In genomic region chr11:69729063-69729462, GRCm38 (mm10) we compare ENCODE assay signal across 8 mouse cellular contexts. TPM values are rescaled to one million over a fixed set of nuclear protein-coding genes. Genes with fewer than 3 reads are reported as not detected.
DNase-seq lines count a peak whose midpoint lies in the region; ATAC-seq and TF ChIP-seq lines count a peak whose summit lies in the region.

No protein-coding gene starts in this region.

- DNase-seq in layer of hippocampus, adult 11-12 months (ENCODE audit: low spot score), result peak; percentile 42
- no peak for DNase-seq in layer of hippocampus, adult 9-11 months
- peak; percentile 89 for DNase-seq in ES-E14 (ENCODE audit: low read depth, low spot score)
- DNase-seq in adrenal gland, postnatal 25 days, result peak; percentile 65
- DNase-seq in gastrocnemius, adult 2 months, result peak; percentile 66
- peak; percentile 61 to 67 (median 63) for DNase-seq in liver, embryonic 14.5 days (ENCODE audit: low read depth in 3 of 3, low spot score in 3 of 3)
- DNase-seq in spleen, adult 2 months (ENCODE audit: low read depth in 1 of 2, low spot score in 2 of 2), result peak; percentile 47 to 52
- no peak for DNase-seq in ovary, postnatal 36 days (ENCODE audit: low spot score)

- TF ChIP-seq POLR2A in spleen, adult 2 months (IDR thresholded peaks at IDR 0.05; ENCODE audit: low read depth, low read length), result no peak

- TF ChIP-seq EP300 in liver, embryonic 14.5 days (IDR thresholded peaks at IDR 0.05; ENCODE audit: low read depth), result no peak

- H3K4me2 ChIP-seq in liver, embryonic 14.5 days (ENCODE audit: low read depth), result no peak overlapping the region

- no peaks in the 10 kb centered on the region for H3K9me3 ChIP-seq in ES-E14 (ENCODE audit: control insufficient read depth, insufficient read depth, low read depth, low read length)
- H3K9me3 ChIP-seq in liver, embryonic 14.5 days (ENCODE audit: control insufficient read depth, low read length), result peaks cover 3% of the 10 kb centered on the region; the same call in 1 of the 2 replicates

- ATAC-seq in liver, embryonic 14.5 days (ENCODE audit: insufficient read depth), result no peak

- H3K4me3 ChIP-seq in ES-E14 (ENCODE audit: insufficient read depth in 1 of 2, low read depth in 1 of 2, low read length in 2 of 2, poor library complexity in 1 of 2, severe bottlenecking in 1 of 2), result no peak overlapping the region
- no peak overlapping the region for H3K4me3 ChIP-seq in gastrocnemius, adult 2 months
- no peak overlapping the region for H3K4me3 ChIP-seq in liver, embryonic 14.5 days (ENCODE audit: insufficient read depth in 1 of 2, low read depth in 2 of 2, low read length in 2 of 2)
- H3K4me3 ChIP-seq in spleen, adult 2 months (ENCODE audit: extremely low read depth, insufficient read depth, insufficient read length), result no peak overlapping the region

- in situ Hi-C loops in ES-E14 (cut with MboI; ENCODE audit: low sequenced_read_pairs in 2 of 2, unreplicated experiment in 2 of 2), result no loop called here

- 21% methylated on average over 3 of the region's 3 CpGs for WGBS in liver, embryonic 14.5 days (ENCODE audit: insufficient replicate concordance)
- 47% methylated on average over 3 of the region's 3 CpGs for WGBS in spleen, adult 2 months

- TF ChIP-seq CTCF in gastrocnemius, adult 2 months (IDR thresholded peaks at IDR 0.05), result peak; percentile 78
- peak; percentile 81 for TF ChIP-seq CTCF in liver, embryonic 14.5 days (IDR thresholded peaks at IDR 0.05; ENCODE audit: low read depth)
- TF ChIP-seq CTCF in spleen, adult 2 months (IDR thresholded peaks at IDR 0.05; ENCODE audit: extremely low read depth, insufficient read depth, insufficient read length, insufficient replicate concordance), result peak; percentile 38; the same call in 1 of the 2 replicates

- H3K27me3 ChIP-seq in liver, embryonic 14.5 days (ENCODE audit: control insufficient read depth, insufficient read depth, low read length), result no peaks in the 10 kb centered on the region
- no peaks in the 10 kb centered on the region for H3K27me3 ChIP-seq in spleen, adult 2 months (ENCODE audit: control insufficient read depth, insufficient read depth, low read length)

- intact Hi-C loops in gastrocnemius, adult 2 months (cut with DNase I), result no loop called here

- H3K27ac ChIP-seq in ES-E14 (ENCODE audit: insufficient read depth, low read depth, low read length, poor library complexity, severe bottlenecking), result no peak overlapping the region
- H3K27ac ChIP-seq in gastrocnemius, adult 2 months, result no peak overlapping the region
- no peak overlapping the region for H3K27ac ChIP-seq in liver, embryonic 14.5 days
- no peak overlapping the region for H3K27ac ChIP-seq in spleen, adult 2 months (ENCODE audit: insufficient read depth, low read length)

- peaks cover 3% of the 10 kb centered on the region for H3K36me3 ChIP-seq in ES-E14 (ENCODE audit: control insufficient read depth, insufficient read depth, low read length, poor library complexity, severe bottlenecking)
- H3K36me3 ChIP-seq in liver, embryonic 14.5 days (replicated peaks; ENCODE audit: control insufficient read depth, insufficient read depth, low read depth), result peaks cover 8% of the 10 kb centered on the region
- peaks cover 3% of the 10 kb centered on the region for H3K36me3 ChIP-seq in spleen, adult 2 months (ENCODE audit: control insufficient read depth, insufficient read depth, low read length)

- H3K4me1 ChIP-seq in ES-E14 (ENCODE audit: control insufficient read depth in 2 of 2, insufficient read depth in 2 of 2, low read length in 2 of 2, poor library complexity in 1 of 2), result no peaks in the 10 kb centered on the region
- no peaks in the 10 kb centered on the region for H3K4me1 ChIP-seq in liver, embryonic 14.5 days (replicated peaks; ENCODE audit: control insufficient read depth in 2 of 2, insufficient read depth in 2 of 2, low read length in 1 of 2)
- no peaks in the 10 kb centered on the region for H3K4me1 ChIP-seq in spleen, adult 2 months (ENCODE audit: control insufficient read depth, insufficient read depth, insufficient read length)

- H3K9ac ChIP-seq in ES-E14 (ENCODE audit: insufficient read depth, low read depth, low read length, poor library complexity, severe bottlenecking), result no peak overlapping the region
- H3K9ac ChIP-seq in liver, embryonic 14.5 days (replicated peaks), result no peak overlapping the region

TF ChIP-seq in ES-E14, 5 proteins besides CTCF, POLR2A, EP300 and RAD21:
- TF ChIP-seq CHD2 (IDR thresholded peaks at IDR 0.05; ENCODE audit: low read depth, low read length) (no peak), ZNF384 (IDR thresholded peaks at IDR 0.05; ENCODE audit: low read depth, low read length) (0 out of 2 replicates have a peak, but pooled peaks have one; percentile 6), ZC3H11A (IDR thresholded peaks at IDR 0.05; ENCODE audit: borderline replicate concordance, low read depth, low read length) (peak; percentile 61; the same call in 1 of the 2 replicates), HCFC1 (IDR thresholded peaks at IDR 0.05; ENCODE audit: borderline replicate concordance, insufficient read depth, low read length) (no peak), MAFK (IDR thresholded peaks at IDR 0.05; ENCODE audit: insufficient read depth, low read depth, low read length) (no peak)

RNA-seq across cellular contexts. Expression of gene Polr2a, which starts 29.4 kb away (rescaled TPM):
- 71.9 and 74.2 TPM in 2 replicates for total RNA-seq in ES-E14 (2012; rRNA removed)
- total RNA-seq in adrenal gland, postnatal 25 days (2021), result 98.5 and 101 TPM in 2 replicates
- total RNA-seq in gastrocnemius, adult 2 months (2021), result 10 to 100 TPM; 26.9 to 35.4 TPM
- polyA plus RNA-seq in liver, embryonic 14.5 days (2012; rRNA removed), result 14.3 and 16.0 TPM in 2 replicates
- 19.5 and 22.4 TPM in 2 replicates for polyA plus RNA-seq in liver, embryonic 14.5 days (2014; fragmentation: Nextera tagmentation; extraction: Ambion mirVana)
- polyA plus RNA-seq in spleen, adult 2 months (2012; rRNA removed), result 43.8 and 45.4 TPM in 2 replicates

RNA-seq across cellular contexts. Expression of gene Slc35g3, which starts 32.7 kb away (rescaled TPM):
- total RNA-seq in ES-E14 (2012; rRNA removed), result 0.22 and 0.48 TPM in 2 replicates
- total RNA-seq in adrenal gland, postnatal 25 days (2021), result not detected in 2 replicates
- total RNA-seq in gastrocnemius, adult 2 months (2021), result not detected
- polyA plus RNA-seq in liver, embryonic 14.5 days (2012; rRNA removed), result not detected in 2 replicates
- not detected in 2 replicates for polyA plus RNA-seq in liver, embryonic 14.5 days (2014; fragmentation: Nextera tagmentation; extraction: Ambion mirVana)
- not detected in 2 replicates for polyA plus RNA-seq in spleen, adult 2 months (2012; rRNA removed)

RNA-seq across cellular contexts. Expression of gene Tnfsfm13, which starts 33.2 kb away (rescaled TPM):
- 13.7 and 19.9 TPM in 2 replicates for total RNA-seq in ES-E14 (2012; rRNA removed)
- total RNA-seq in adrenal gland, postnatal 25 days (2021), result 3.8 and 4.6 TPM in 2 replicates
- 1 to 10 TPM; 1.2 to 1.9 TPM for total RNA-seq in gastrocnemius, adult 2 months (2021)
- polyA plus RNA-seq in liver, embryonic 14.5 days (2012; rRNA removed), result 0.53 and 0.80 TPM in 2 replicates
- polyA plus RNA-seq in liver, embryonic 14.5 days (2014; fragmentation: Nextera tagmentation; extraction: Ambion mirVana), result 0.70 and 1.7 TPM in 2 replicates
- 4.8 and 5.0 TPM in 2 replicates for polyA plus RNA-seq in spleen, adult 2 months (2012; rRNA removed)

RNA-seq across cellular contexts. Expression of gene Tnfsf12, which starts 33.4 kb away (rescaled TPM):
- 8.7 and 16.1 TPM in 2 replicates for total RNA-seq in ES-E14 (2012; rRNA removed)
- total RNA-seq in adrenal gland, postnatal 25 days (2021), result 16.6 and 25.6 TPM in 2 replicates
- total RNA-seq in gastrocnemius, adult 2 months (2021), result 10 to 100 TPM in 1 of 2 experiments, 1 to 10 TPM in 1; 6.5 to 10.6 TPM
- polyA plus RNA-seq in liver, embryonic 14.5 days (2012; rRNA removed), result 3.7 and 4.3 TPM in 2 replicates
- polyA plus RNA-seq in liver, embryonic 14.5 days (2014; fragmentation: Nextera tagmentation; extraction: Ambion mirVana), result 2.6 and 3.1 TPM in 2 replicates
- polyA plus RNA-seq in spleen, adult 2 months (2012; rRNA removed), result 23.9 and 26.6 TPM in 2 replicates

RNA-seq across cellular contexts. Expression of gene Zbtb4, which starts 36.6 kb away (rescaled TPM):
- 1.6 and 3.0 TPM in 2 replicates for total RNA-seq in ES-E14 (2012; rRNA removed)
- total RNA-seq in adrenal gland, postnatal 25 days (2021), result 39.5 and 65.8 TPM in 2 replicates
- 10 to 100 TPM; 29.3 to 35.9 TPM for total RNA-seq in gastrocnemius, adult 2 months (2021)
- polyA plus RNA-seq in liver, embryonic 14.5 days (2012; rRNA removed), result 1.4 and 1.5 TPM in 2 replicates
- polyA plus RNA-seq in liver, embryonic 14.5 days (2014; fragmentation: Nextera tagmentation; extraction: Ambion mirVana), result 0.45 and 0.58 TPM in 2 replicates
- polyA plus RNA-seq in spleen, adult 2 months (2012; rRNA removed), result 28.4 and 37.0 TPM in 2 replicates

Comparison
In these comparisons a context has a peak if more than half of its experiments do, and no peak if none do; other contexts are left out.
1. DNase-seq: peak in layer of hippocampus, adult 11-12 months (single experiment), ES-E14 (single experiment), adrenal gland, postnatal 25 days (single experiment), gastrocnemius, adult 2 months (single experiment), liver, embryonic 14.5 days (3 of 3) and spleen, adult 2 months (2 of 2); none in layer of hippocampus, adult 9-11 months (single experiment) and ovary, postnatal 36 days (single experiment).
2. Peak in every context shown above with its lines, with median percentiles within 50 percentile points of each other: CTCF ChIP-seq.